Mouse (Mus musculus): Measurements from ENCODE around the gene Hspa12b. TPM values are rescaled to one million over a fixed set of nuclear protein-coding genes. Genes with fewer than 3 reads are reported as not detected.

Gene Hspa12b
- total RNA-seq, 1 experiment: 1.7 TPM

DNA sequence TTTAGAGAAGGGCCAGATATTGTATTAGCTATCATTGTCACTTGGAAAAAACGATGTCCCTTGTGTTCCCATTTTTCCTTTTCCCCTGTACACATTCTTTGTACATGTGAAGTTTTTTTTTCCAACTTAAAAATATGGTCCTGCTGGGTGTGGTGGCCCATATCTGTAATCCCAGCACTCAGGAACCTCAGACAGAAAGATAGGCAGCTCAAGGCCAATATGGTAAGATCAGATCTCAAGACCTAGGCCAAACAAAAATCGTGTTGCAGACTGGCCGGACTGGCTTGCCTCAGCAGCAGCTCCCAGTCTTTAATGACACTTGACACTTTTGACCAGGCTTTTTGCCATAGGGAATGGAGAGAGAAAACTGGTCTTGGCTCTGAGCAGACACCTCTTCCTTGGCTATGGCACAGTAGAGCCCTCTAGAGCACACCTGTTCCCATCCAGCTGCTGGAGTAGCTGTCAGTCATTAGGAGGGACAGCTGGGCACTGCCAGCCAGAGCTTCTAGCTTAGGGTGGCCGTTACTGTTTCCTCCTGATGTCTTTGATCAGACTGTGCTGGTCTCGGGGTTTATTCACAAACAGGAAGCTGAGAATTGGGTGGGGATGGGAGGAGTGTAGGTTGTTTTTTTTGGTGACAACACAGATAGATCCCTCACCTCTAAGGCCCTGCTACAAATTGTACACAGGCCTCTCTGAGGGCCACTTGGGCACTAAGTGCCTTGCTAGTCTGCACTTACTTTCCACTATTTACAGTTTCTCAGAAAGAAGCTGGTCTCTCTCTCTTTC, 62.6 kb downstream of the Hspa12b start:
- no peak for DNase-seq (ENCODE audit: low read depth, low spot score)
- in situ Hi-C loops (cut with MboI; ENCODE audit: low sequenced_read_pairs in 2 of 2, unreplicated experiment in 2 of 2): no loop called here
- Histone ChIP-seq H3K9me3 (ENCODE audit: control insufficient read depth, insufficient read depth, low read depth, low read length) (no peaks in the 10 kb centered on the region), H3K36me3 (ENCODE audit: control insufficient read depth, insufficient read depth, low read length, poor library complexity, severe bottlenecking) (peaks cover 15% of the 10 kb centered on the region; the same call in 1 of the 2 replicates), H3K4me1 (ENCODE audit: control insufficient read depth in 2 of 2, insufficient read depth in 2 of 2, low read length in 2 of 2, poor library complexity in 1 of 2) (peaks cover 0 to 13% of the 10 kb centered on the region in 2 experiments; a peak in 3 of 4 replicates), H3K27ac (ENCODE audit: insufficient read depth, low read depth, low read length, poor library complexity, severe bottlenecking) (no peak overlapping the region), H3K9ac (ENCODE audit: insufficient read depth, low read depth, low read length, poor library complexity, severe bottlenecking) (no peak overlapping the region), H3K4me3 (ENCODE audit: insufficient read depth in 1 of 2, low read depth in 1 of 2, low read length in 2 of 2, poor library complexity in 1 of 2, severe bottlenecking in 1 of 2) (no peak overlapping the region)
- no peak for TF ChIP-seq MAFK (IDR thresholded peaks at IDR 0.05; ENCODE audit: insufficient read depth, low read depth, low read length)
- TF ChIP-seq CHD2 (IDR thresholded peaks at IDR 0.05; ENCODE audit: low read depth, low read length): no peak
- TF ChIP-seq HCFC1 (IDR thresholded peaks at IDR 0.05; ENCODE audit: borderline replicate concordance, insufficient read depth, low read length): no peak
- no peak for TF ChIP-seq ZNF384 (IDR thresholded peaks at IDR 0.05; ENCODE audit: low read depth, low read length)
- TF ChIP-seq ZC3H11A (IDR thresholded peaks at IDR 0.05; ENCODE audit: borderline replicate concordance, low read depth, low read length): no peak

- H3K36me3 ChIP-seq (ENCODE audit: control insufficient read depth, insufficient read depth, low read length, poor library complexity, severe bottlenecking): peaks cover 15% of the 10 kb centered on the region; the same call in 1 of the 2 replicates
- in situ Hi-C loops (cut with MboI; ENCODE audit: low sequenced_read_pairs in 2 of 2, unreplicated experiment in 2 of 2): no loop called here
- H3K27ac ChIP-seq (ENCODE audit: insufficient read depth, low read depth, low read length, poor library complexity, severe bottlenecking): no peak overlapping the region
- TF ChIP-seq ZC3H11A (IDR thresholded peaks at IDR 0.05; ENCODE audit: borderline replicate concordance, low read depth, low read length) (no peak), MAFK (IDR thresholded peaks at IDR 0.05; ENCODE audit: insufficient read depth, low read depth, low read length) (no peak), CHD2 (IDR thresholded peaks at IDR 0.05; ENCODE audit: low read depth, low read length) (no peak), HCFC1 (IDR thresholded peaks at IDR 0.05; ENCODE audit: borderline replicate concordance, insufficient read depth, low read length) (no peak), ZNF384 (IDR thresholded peaks at IDR 0.05; ENCODE audit: low read depth, low read length) (no peak)
- no peaks in the 10 kb centered on the region for H3K9me3 ChIP-seq (ENCODE audit: control insufficient read depth, insufficient read depth, low read depth, low read length)
- no peak overlapping the region for H3K4me3 ChIP-seq (ENCODE audit: insufficient read depth in 1 of 2, low read depth in 1 of 2, low read length in 2 of 2, poor library complexity in 1 of 2, severe bottlenecking in 1 of 2)
- DNase-seq (ENCODE audit: low read depth, low spot score): no peak
- H3K4me1 ChIP-seq (ENCODE audit: control insufficient read depth in 2 of 2, insufficient read depth in 2 of 2, low read length in 2 of 2, poor library complexity in 1 of 2): peaks cover 0 to 13% of the 10 kb centered on the region in 2 experiments; a peak in 3 of 4 replicates
- no peak overlapping the region for H3K9ac ChIP-seq (ENCODE audit: insufficient read depth, low read depth, low read length, poor library complexity, severe bottlenecking)
These were observed 63.4 kb downstream of the Hspa12b start for GRCm38 (mm10) chr2:131190344-131191004.

GRCm38 (mm10) chr2:131191005-131191390, 63.9 kb downstream of the Hspa12b start:
- Histone ChIP-seq H3K36me3 (ENCODE audit: control insufficient read depth, insufficient read depth, low read length, poor library complexity, severe bottlenecking) (peaks cover 15% of the 10 kb centered on the region; the same call in 1 of the 2 replicates), H3K27ac (ENCODE audit: insufficient read depth, low read depth, low read length, poor library complexity, severe bottlenecking) (no peak overlapping the region), H3K4me3 (ENCODE audit: insufficient read depth in 1 of 2, low read depth in 1 of 2, low read length in 2 of 2, poor library complexity in 1 of 2, severe bottlenecking in 1 of 2) (no peak overlapping the region), H3K9ac (ENCODE audit: insufficient read depth, low read depth, low read length, poor library complexity, severe bottlenecking) (no peak overlapping the region), H3K4me1 (ENCODE audit: control insufficient read depth in 2 of 2, insufficient read depth in 2 of 2, low read length in 2 of 2, poor library complexity in 1 of 2) (peaks cover 0 to 13% of the 10 kb centered on the region in 2 experiments; a peak in 3 of 4 replicates), H3K9me3 (ENCODE audit: control insufficient read depth, insufficient read depth, low read depth, low read length) (no peaks in the 10 kb centered on the region)
- in situ Hi-C loops (cut with MboI; ENCODE audit: low sequenced_read_pairs in 2 of 2, unreplicated experiment in 2 of 2): no loop called here
- no peak for TF ChIP-seq MAFK (IDR thresholded peaks at IDR 0.05; ENCODE audit: insufficient read depth, low read depth, low read length)
- no peak for TF ChIP-seq HCFC1 (IDR thresholded peaks at IDR 0.05; ENCODE audit: borderline replicate concordance, insufficient read depth, low read length)
- TF ChIP-seq ZC3H11A (IDR thresholded peaks at IDR 0.05; ENCODE audit: borderline replicate concordance, low read depth, low read length): no peak
- TF ChIP-seq CHD2 (IDR thresholded peaks at IDR 0.05; ENCODE audit: low read depth, low read length): no peak
- TF ChIP-seq ZNF384 (IDR thresholded peaks at IDR 0.05; ENCODE audit: low read depth, low read length): no peak
- no peak for DNase-seq (ENCODE audit: low read depth, low spot score)

Other genes starting within 250 kb of the Hspa12b start
- gene 4930402H24Rik, start 220.9 kb upstream of the Hspa12b start, total RNA-seq (2012; rRNA removed): 8.2 and 11.9 TPM in 2 replicates
- gene Atrn, start 220.8 kb upstream of the Hspa12b start, total RNA-seq (2012; rRNA removed): 16.7 and 17.0 TPM in 2 replicates
- gene Gfra4, start 84.2 kb upstream of the Hspa12b start, total RNA-seq (2012; rRNA removed): 1.6 TPM in 2 replicates
- gene Adam33, start 63.5 kb upstream of the Hspa12b start, total RNA-seq (2012; rRNA removed): 0.40 and 0.69 TPM in 2 replicates
- gene Siglec1, start 40.5 kb upstream of the Hspa12b start, total RNA-seq (2012; rRNA removed): 0.26 and 0.27 TPM in 2 replicates
- not detected in 2 replicates for gene Gm11037, start 6.2 kb downstream of the Hspa12b start, total RNA-seq (2012; rRNA removed)
- 61.6 and 69.0 TPM in 2 replicates for gene 1700037H04Rik, start 32.8 kb downstream of the Hspa12b start, total RNA-seq (2012; rRNA removed)
- gene Cenpb, start 52.8 kb downstream of the Hspa12b start, total RNA-seq (2012; rRNA removed): 30.0 and 38.5 TPM in 2 replicates
- 9.7 and 16.4 TPM in 2 replicates for gene Cdc25b, start 59.7 kb downstream of the Hspa12b start, total RNA-seq (2012; rRNA removed)
- 1.5 and 1.6 TPM in 2 replicates for gene Spef1, start 60.0 kb downstream of the Hspa12b start, total RNA-seq (2012; rRNA removed)
- 7.9 and 8.7 TPM in 2 replicates for gene Ap5s1, start 79.8 kb downstream of the Hspa12b start, total RNA-seq (2012; rRNA removed)
- gene Mavs, start 106.8 kb downstream of the Hspa12b start, total RNA-seq (2012; rRNA removed): 11.4 and 12.7 TPM in 2 replicates
- 22.0 and 26.6 TPM in 2 replicates for gene Pank2, start 135.2 kb downstream of the Hspa12b start, total RNA-seq (2012; rRNA removed)
- 4.3 and 5.3 TPM in 2 replicates for gene Rnf24, start 225.6 kb downstream of the Hspa12b start, total RNA-seq (2012; rRNA removed)